Mouse (Mus musculus) 3134 (cell line): ENCODE data around the gene Col5a1.

ENCODE experiments used
- DNase-seq: peaks from one replicate; pipeline ENCODE4 v3.0.0-alpha.2; 2011; ENCODE audit warnings: low spot score; ENCODE audit not compliant: insufficient read length; ENCODE audit errors: extremely low read depth

The Col5a1 gene

GRCm38 (mm10) chr2:28067821-28068536 lies 181.8 kb downstream of the Col5a1 start:
- DNase-seq = no peak

- no peak for DNase-seq
These were observed 182.3 kb downstream of the Col5a1 start for GRCm38 (mm10) chr2:28068537-28068878.

- DNase-seq = no peak
These were observed 189.5 kb downstream of the Col5a1 start for GRCm38 (mm10) chr2:28075616-28076187.

- DNase-seq = no peak
These were observed 198.5 kb downstream of the Col5a1 start, which contains the start of gene Fcnb for GRCm38 (mm10) chr2:28084768-28085167. Fcnb (minus strand) TSS chr2:28084885.

- no peak for DNase-seq
These were observed 199.9 kb downstream of the Col5a1 start for GRCm38 (mm10) chr2:28086112-28086511.

GRCm38 (mm10) chr2:28089095-28089494 lies 202.9 kb downstream of the Col5a1 start:
- DNase-seq = no peak
